Mouse (Mus musculus): ENCODE results near the gene Bicdl1. TPM values are rescaled to one million over a fixed set of nuclear protein-coding genes. Genes with fewer than 3 reads are reported as not detected.
"Not testable (repeated sequence)": the region's sequence is repeated elsewhere in the genome, so short reads cannot be mapped to it uniquely, and the experiment has no call there.

The Bicdl1 gene
- polyA plus RNA-seq, 1 experiment from 2014 or later = 11.4 TPM

DNA sequence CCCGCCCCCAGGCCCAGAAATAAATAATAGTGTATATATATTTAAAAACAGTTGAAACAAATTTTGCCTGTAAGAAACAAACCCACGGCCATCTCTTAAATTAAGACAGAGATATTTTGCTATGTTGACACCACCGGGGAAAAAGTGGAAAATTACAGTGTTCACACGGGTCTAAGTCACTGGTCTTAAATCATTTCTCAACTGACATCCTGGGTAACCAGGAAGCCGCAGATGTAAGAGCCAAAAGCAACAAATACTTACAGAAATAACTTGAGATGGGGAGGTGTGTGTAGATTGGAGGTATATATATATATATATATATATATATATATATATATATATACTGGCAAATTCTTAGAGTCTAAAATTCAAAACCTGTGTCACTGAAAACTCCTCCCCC lies 21.5 kb upstream of the Bicdl1 start:
- Histone ChIP-seq H3K27ac (no peak overlapping the region), H3K27me3 (no peaks in the 10 kb centered on the region), H3K9ac (no peak overlapping the region), H3K4me3 (no peak overlapping the region), H3K4me1 (peaks cover 5% of the 10 kb centered on the region; the same call in 1 of the 2 replicates), H3K9me3 (no peaks in the 10 kb centered on the region), H3K4me2 (replicated peaks) (no peak overlapping the region), H3K36me3 (no peaks in the 10 kb centered on the region)
- WGBS = 74% methylated on average over 5 of the region's 5 CpGs
- no peak for ATAC-seq (ENCODE audit: low FRiP score, low read depth)

GRCm38 (mm10) chr5:115751916-115752315 lies 20.5 kb upstream of the Bicdl1 start:
- not testable (repeated sequence) for H3K4me2 ChIP-seq (replicated peaks); H3K36me3 ChIP-seq; ATAC-seq (ENCODE audit: low FRiP score, low read depth); H3K27me3 ChIP-seq; H3K27ac ChIP-seq; H3K4me1 ChIP-seq; H3K9ac ChIP-seq; H3K9me3 ChIP-seq; H3K4me3 ChIP-seq
- WGBS = 93% methylated on average over 9 of the region's 9 CpGs

DNA sequence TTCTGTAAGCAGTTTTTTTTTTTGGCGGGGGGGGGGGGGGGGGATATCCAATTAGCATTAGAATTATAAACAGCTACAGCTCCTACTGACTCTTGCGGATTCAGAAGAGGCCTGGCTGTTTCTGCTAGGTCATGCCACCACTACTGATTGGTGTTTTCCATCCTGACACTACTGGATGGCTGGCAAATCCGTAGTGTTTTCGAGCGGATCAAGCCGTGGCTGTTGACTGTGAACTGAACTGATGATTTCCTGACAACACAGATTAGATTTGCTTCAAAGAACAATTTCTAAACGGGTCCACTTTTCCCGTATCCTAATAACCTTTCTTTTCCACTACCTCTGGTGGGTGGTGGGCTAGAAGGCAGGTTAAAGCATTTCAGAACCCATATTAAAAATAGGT lies 16.9 kb upstream of the Bicdl1 start:
- H3K27me3 ChIP-seq = no peaks in the 10 kb centered on the region
- 61% methylated on average over 8 of the region's 8 CpGs for WGBS
- no peak for ATAC-seq (ENCODE audit: low FRiP score, low read depth)
- no peak overlapping the region for H3K4me3 ChIP-seq
- H3K4me2 ChIP-seq (replicated peaks) = no peak overlapping the region
- H3K4me1 ChIP-seq = no peaks in the 10 kb centered on the region
- H3K9ac ChIP-seq = no peak overlapping the region
- no peak overlapping the region for H3K27ac ChIP-seq
- no peaks in the 10 kb centered on the region for H3K9me3 ChIP-seq
- H3K36me3 ChIP-seq = no peaks in the 10 kb centered on the region

DNA sequence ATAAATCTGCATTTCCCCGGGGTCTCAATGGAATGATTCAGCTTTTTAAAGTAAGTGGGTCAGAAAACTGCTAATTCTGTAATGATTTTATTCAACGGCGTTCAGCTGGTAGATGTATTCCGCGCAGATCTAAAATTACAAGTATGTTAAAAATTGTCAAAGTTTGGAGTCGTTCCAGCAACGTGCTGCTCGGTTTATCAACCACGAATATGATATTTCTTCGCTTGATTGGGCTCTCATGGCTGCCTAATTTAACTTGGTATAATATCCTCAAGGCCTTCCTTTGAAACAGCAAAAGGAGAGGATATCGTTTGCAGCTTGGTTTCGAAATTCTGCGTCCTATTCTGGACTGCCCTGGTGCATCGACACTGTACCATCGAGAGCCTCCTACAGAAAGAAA lies 13.9 kb upstream of the Bicdl1 start:
- Histone ChIP-seq H3K9ac (no peak overlapping the region), H3K9me3 (no peaks in the 10 kb centered on the region), H3K27ac (no peak overlapping the region), H3K4me2 (replicated peaks) (no peak overlapping the region), H3K4me3 (no peak overlapping the region), H3K27me3 (no peaks in the 10 kb centered on the region), H3K4me1 (no peaks in the 10 kb centered on the region), H3K36me3 (no peaks in the 10 kb centered on the region)
- 85% methylated on average over 15 of the region's 15 CpGs for WGBS
- ATAC-seq (ENCODE audit: low FRiP score, low read depth) = no peak

DNA sequence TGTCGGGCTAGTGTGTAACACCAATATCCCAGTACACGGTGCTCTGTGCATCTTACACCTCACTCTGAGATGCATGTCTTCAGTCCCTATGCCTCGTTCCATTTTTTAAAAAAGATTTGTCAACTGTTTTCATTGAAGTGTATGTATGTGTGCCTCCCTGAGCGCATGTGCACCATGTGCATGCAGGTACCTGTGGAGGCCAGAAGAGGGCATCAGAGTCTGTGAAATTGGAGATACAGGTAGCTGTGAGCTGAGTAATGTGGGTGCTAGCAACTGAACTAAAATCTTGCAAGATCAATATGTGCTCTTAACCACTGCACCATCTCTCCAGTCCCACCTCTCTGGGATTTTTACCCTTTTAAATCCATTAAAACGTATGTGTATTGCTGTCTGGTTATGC lies 6.6 kb upstream of the Bicdl1 start:
- Histone ChIP-seq H3K9me3 (peaks cover 6% of the 10 kb centered on the region; the same call in 1 of the 2 replicates), H3K27me3 (peaks cover 10% of the 10 kb centered on the region), H3K9ac (no peak overlapping the region), H3K4me3 (no peak overlapping the region), H3K4me1 (no peaks in the 10 kb centered on the region), H3K4me2 (replicated peaks) (no peak overlapping the region), H3K36me3 (no peaks in the 10 kb centered on the region), H3K27ac (no peak overlapping the region)
- no peak for ATAC-seq (ENCODE audit: low FRiP score, low read depth)
- WGBS = 94% methylated on average over 5 of the region's 5 CpGs

DNA sequence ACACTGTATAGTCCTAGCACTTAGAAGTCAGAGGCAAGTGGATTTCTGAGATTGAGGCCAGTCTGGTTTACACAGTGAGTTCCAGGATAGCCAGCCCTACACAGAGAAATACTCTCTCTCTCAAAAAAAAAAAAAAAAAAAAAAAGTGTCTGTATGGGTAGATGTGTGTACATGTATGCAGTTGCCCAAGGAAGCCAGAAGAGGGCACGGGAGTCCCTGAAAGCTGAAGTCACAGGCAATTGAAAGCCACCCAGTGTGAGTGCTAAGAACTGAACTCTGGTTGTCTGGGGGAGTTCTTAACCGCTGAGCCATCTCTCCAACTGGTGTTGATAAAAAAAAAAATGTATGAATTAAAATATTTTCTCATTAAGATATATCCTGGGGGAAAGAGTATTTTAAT lies 3.1 kb upstream of the Bicdl1 start:
- no peak overlapping the region for H3K9ac ChIP-seq
- WGBS = 80% methylated on average over 2 of the region's 2 CpGs
- peaks cover 6% of the 10 kb centered on the region; the same call in 1 of the 2 replicates for H3K9me3 ChIP-seq
- no peak overlapping the region for H3K4me2 ChIP-seq (replicated peaks)
- no peak overlapping the region for H3K4me3 ChIP-seq
- no peak overlapping the region for H3K27ac ChIP-seq
- H3K36me3 ChIP-seq = no peaks in the 10 kb centered on the region
- peaks cover 37% of the 10 kb centered on the region for H3K27me3 ChIP-seq
- ATAC-seq (ENCODE audit: low FRiP score, low read depth) = no peak
- H3K4me1 ChIP-seq = peaks cover 14% of the 10 kb centered on the region

- Histone ChIP-seq H3K4me3 (peak overlapping the region; percentile 62), H3K27me3 (peaks cover 45% of the 10 kb centered on the region), H3K9ac (no peak overlapping the region), H3K4me2 (replicated peaks) (peak overlapping the region; percentile 99), H3K9me3 (0 out of 2 replicates have a peak, but pooled peaks cover 2% of the 10 kb centered on the region), H3K36me3 (no peaks in the 10 kb centered on the region), H3K27ac (no peak overlapping the region), H3K4me1 (peaks cover 14% of the 10 kb centered on the region)
- peak; percentile 49 for ATAC-seq (ENCODE audit: low FRiP score, low read depth)
- under 1% methylated on average over 9 of the region's 9 CpGs for WGBS
Measured at GRCm38 (mm10) chr5:115732849-115733216, 1.4 kb upstream of the Bicdl1 start.

GRCm38 (mm10) chr5:115732176-115732848 lies 891 bp upstream of the Bicdl1 start:
- Histone ChIP-seq H3K4me2 (replicated peaks) (peak overlapping the region; percentile 99), H3K4me1 (peaks cover 14% of the 10 kb centered on the region), H3K9me3 (no peaks in the 10 kb centered on the region), H3K36me3 (no peaks in the 10 kb centered on the region), H3K27me3 (peaks cover 45% of the 10 kb centered on the region), H3K4me3 (peak overlapping the region; percentile 62), H3K9ac (peak overlapping the region; percentile 31), H3K27ac (no peak overlapping the region)
- under 1% methylated on average over 72 of the region's 91 CpGs for WGBS
- peak; percentile 83 for ATAC-seq (ENCODE audit: low FRiP score, low read depth)

GRCm38 (mm10) chr5:115731732-115732175 lies 333 bp upstream of the Bicdl1 start:
- WGBS = under 1% methylated on average over 53 of the region's 72 CpGs
- peak; percentile 41 for ATAC-seq (ENCODE audit: low FRiP score, low read depth)
- peaks cover 14% of the 10 kb centered on the region for H3K4me1 ChIP-seq

DNA sequence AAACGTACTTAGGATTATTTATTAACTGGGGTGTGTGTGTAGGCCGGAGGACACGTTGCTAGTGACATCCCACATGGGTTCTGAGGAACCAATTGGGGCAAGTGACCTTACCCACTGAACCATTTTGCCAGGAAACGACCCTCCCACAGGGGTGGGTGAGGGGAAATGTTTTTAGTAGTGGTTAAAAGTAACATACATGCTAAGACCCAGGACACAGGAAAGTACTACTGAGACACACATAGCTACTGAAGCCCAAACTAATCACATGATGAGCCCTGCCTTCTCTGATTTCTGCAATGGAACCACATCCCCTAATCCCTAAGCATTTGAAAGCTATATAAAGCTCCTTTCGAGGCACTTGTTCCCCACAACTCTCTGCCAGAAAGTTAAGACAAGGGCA lies 1.1 kb downstream of the Bicdl1 start:
- no peak overlapping the region; the same call in 1 of the 2 replicates for H3K4me3 ChIP-seq
- 65% methylated on average over 5 of the region's 5 CpGs for WGBS
- no peak for ATAC-seq (ENCODE audit: low FRiP score, low read depth)

More at GRCm38 (mm10) chr5:115731732-115732175, 333 bp upstream of the Bicdl1 start:
- peaks cover 45% of the 10 kb centered on the region for H3K27me3 ChIP-seq
- H3K36me3 ChIP-seq = no peaks in the 10 kb centered on the region
- H3K9me3 ChIP-seq = no peaks in the 10 kb centered on the region
- H3K4me2 ChIP-seq (replicated peaks) = peak overlapping the region; percentile 99
- H3K27ac ChIP-seq = no peak overlapping the region
- H3K9ac ChIP-seq = peak overlapping the region; percentile 31
- H3K4me3 ChIP-seq = peak overlapping the region; percentile 62

GRCm38 (mm10) chr5:115726581-115726980 lies 4.8 kb downstream of the Bicdl1 start:
- H3K9ac ChIP-seq = no peak overlapping the region
- H3K27ac ChIP-seq = no peak overlapping the region
- H3K4me3 ChIP-seq = no peak overlapping the region
- peaks cover 18% of the 10 kb centered on the region for H3K4me1 ChIP-seq
- no peaks in the 10 kb centered on the region for H3K9me3 ChIP-seq
- H3K27me3 ChIP-seq = peaks cover 26% of the 10 kb centered on the region
- 78% methylated on average over 8 of the region's 8 CpGs for WGBS
- no peaks in the 10 kb centered on the region for H3K36me3 ChIP-seq
- no peak overlapping the region for H3K4me2 ChIP-seq (replicated peaks)
- ATAC-seq (ENCODE audit: low FRiP score, low read depth) = no peak

More for the DNA sequence above, 1.1 kb downstream of the Bicdl1 start:
- peak overlapping the region; percentile 99; the same call in 1 of the 2 replicates for H3K4me2 ChIP-seq (replicated peaks)
- peaks cover 45% of the 10 kb centered on the region for H3K27me3 ChIP-seq
- H3K27ac ChIP-seq = no peak overlapping the region
- H3K4me1 ChIP-seq = peaks cover 14% of the 10 kb centered on the region
- no peaks in the 10 kb centered on the region for H3K9me3 ChIP-seq
- no peak overlapping the region for H3K9ac ChIP-seq
- no peaks in the 10 kb centered on the region for H3K36me3 ChIP-seq

GRCm38 (mm10) chr5:115726019-115726418 lies 5.4 kb downstream of the Bicdl1 start:
- H3K4me3 ChIP-seq = no peak overlapping the region
- no peaks in the 10 kb centered on the region for H3K36me3 ChIP-seq
- H3K27ac ChIP-seq = no peak overlapping the region
- WGBS = 77% methylated on average over 16 of the region's 16 CpGs
- no peak for ATAC-seq (ENCODE audit: low FRiP score, low read depth)
- no peak overlapping the region for H3K4me2 ChIP-seq (replicated peaks)
- H3K4me1 ChIP-seq = peaks cover 16% of the 10 kb centered on the region
- H3K9me3 ChIP-seq = no peaks in the 10 kb centered on the region
- no peak overlapping the region for H3K9ac ChIP-seq
- peaks cover 23% of the 10 kb centered on the region for H3K27me3 ChIP-seq

- no peak overlapping the region for H3K4me2 ChIP-seq (replicated peaks)
- H3K9ac ChIP-seq = no peak overlapping the region
- H3K36me3 ChIP-seq = no peaks in the 10 kb centered on the region
- H3K9me3 ChIP-seq = no peaks in the 10 kb centered on the region
- no peak for ATAC-seq (ENCODE audit: low FRiP score, low read depth)
- peaks cover 11% of the 10 kb centered on the region; the same call in 1 of the 2 replicates for H3K4me1 ChIP-seq
- WGBS = 85% methylated on average over 10 of the region's 10 CpGs
- no peak overlapping the region for H3K4me3 ChIP-seq
- H3K27me3 ChIP-seq = peaks cover 7% of the 10 kb centered on the region
- no peak overlapping the region for H3K27ac ChIP-seq
Measured at GRCm38 (mm10) chr5:115724422-115724821, 7.0 kb downstream of the Bicdl1 start.

All from limb, embryonic 13.5 days (tissue).